Mouse (Mus musculus) natural killer cell, adult 2 months (primary cell): ENCODE data around the gene G6pc.
"Not testable (repeated sequence)": the region's sequence is repeated elsewhere in the genome, so short reads cannot be mapped to it uniquely, and the experiment has no call there.

Experiments
- DNase-seq, 2 experiments: peaks; one replicate each; pipeline ENCODE4 v3.0.0; 2022; ENCODE audit warnings: low spot score in 2 of 2

Gene G6pc

DNA sequence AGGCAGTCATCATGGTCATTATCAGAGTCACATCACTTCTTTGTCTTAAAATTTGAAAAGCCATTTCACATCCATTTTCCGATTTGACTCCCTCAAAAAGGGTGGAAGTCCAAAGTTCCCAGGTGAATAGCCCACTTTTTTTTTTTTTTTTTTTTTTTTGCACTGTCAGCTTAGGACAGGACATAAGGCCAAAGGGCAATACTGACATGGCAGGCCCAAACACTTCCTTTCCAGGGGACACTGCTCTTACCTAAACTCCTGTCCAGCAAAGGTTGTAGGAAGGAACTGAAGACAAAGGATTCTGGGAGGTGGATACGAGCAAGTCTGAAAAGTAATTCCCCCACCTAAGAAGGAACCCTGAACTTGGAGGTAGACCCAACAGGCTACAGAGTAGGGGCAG, 11.4 kb upstream of the G6pc start:
- DNase-seq, result no peak

DNA sequence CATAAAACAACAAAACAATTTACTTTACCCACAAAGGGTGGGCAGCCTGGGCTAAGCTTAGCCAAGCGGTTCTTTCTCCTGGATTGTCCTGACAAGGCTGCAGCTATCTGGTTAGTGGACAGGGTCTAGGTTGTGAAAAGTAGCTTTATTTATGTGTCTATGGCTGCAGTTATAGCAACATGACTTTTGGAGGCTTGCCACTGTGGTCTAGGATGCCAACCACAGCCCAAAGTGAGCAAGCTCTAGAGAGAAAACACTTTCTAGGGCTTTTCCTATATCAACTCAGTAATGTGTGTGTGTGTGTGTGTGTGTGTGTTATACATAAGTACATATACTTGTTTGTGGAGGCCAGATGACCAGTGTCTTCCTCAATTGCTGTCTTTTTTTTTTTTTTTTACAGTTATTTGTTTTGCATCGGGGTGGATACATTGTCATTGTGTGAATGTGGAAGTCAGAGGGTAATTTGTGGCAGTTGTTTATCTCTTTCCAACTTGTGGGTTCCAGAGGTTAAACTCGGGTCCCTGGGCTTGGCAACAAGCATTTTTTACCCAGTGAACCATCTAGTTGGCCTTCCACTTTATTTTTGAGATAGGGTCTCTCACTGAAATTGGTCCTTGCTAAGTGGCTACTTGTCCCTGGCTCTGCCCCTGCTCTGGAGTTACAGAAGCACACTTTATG, 9.7 kb upstream of the G6pc start:
- DNase-seq, result peak; percentile 49 to 74

DNA sequence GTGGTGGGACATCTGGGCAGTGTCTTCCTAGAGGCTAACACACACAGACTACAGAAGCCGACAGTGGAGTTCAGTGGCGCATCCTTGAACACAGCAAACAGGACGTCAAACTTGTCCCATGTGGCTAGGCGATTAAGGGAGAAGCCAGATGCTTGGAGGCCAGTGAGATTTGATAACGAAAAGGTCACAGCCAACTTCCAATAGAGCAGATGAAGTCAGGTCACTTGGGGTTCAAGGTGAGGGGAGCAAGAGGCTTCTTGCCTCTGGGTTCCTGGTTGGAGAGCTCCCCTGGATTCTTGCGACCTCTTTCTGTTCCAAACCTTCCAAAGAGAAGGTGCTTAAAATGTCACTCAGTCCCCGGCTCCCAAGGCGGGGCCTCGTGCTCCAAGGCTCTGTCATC, 7.6 kb upstream of the G6pc start:
- no peak for DNase-seq

DNA sequence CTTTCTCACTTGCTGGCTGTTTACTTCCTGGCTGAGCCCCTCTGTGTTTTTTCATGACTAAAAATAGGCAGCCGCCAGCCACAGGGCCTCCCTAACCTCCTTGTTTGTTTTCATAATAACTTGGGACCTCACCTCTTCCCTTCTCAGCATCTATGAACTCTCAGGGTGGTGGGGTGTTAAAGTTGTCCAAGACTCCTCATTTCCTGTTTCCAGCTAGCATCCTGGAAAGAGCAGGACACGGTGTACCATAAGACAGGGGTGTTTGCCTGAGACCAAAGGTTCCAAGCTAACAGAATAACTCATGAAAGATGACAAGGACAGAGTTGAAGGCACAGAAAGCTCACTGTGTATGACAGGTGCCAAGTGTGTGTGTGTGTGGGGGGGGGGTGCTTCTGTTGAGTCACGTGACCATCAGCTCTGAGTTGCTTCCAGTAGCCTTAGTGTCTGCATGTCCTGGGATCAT, 6.7 kb upstream of the G6pc start:
- no peak for DNase-seq

DNA sequence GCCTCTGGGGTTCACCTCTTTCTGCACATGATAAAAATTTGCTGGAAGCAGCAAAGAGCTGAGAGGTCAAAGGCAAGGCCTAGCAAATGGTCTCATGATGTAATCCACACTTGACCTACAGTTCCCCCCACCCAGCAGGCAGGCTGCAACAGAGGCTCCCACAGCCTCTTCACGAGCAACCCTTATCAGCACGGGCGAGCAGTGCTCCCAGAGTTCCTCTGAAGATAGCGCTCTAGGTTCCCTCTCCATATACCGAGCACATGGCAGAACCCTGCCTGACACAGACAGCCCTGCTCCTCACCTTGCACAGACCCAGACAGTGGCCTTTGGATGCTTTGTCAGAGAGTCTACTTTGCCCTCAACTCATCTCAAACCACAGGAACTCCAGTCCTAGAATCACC, 2.8 kb upstream of the G6pc start:
- no peak for DNase-seq

DNA sequence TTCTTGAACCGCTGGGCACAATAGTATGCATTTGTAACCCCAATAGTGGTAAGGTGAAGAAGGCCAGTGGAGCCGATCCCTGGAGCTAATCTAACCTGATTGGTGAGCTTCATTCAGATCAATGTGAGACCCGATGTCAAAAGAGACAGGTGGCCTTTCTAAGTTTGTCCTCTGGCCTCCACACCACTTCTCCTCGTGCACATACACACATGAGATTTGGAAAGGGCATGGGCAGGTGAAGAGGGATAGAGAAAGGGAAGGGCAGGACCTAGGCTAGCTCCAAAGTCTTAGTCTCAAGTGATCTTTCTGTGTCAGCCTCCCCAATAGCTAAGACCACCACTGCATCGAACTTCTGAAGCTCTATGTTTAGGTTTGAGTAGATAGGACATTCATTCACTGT, 2.8 kb downstream of the G6pc start:
- DNase-seq, result no peak

DNA sequence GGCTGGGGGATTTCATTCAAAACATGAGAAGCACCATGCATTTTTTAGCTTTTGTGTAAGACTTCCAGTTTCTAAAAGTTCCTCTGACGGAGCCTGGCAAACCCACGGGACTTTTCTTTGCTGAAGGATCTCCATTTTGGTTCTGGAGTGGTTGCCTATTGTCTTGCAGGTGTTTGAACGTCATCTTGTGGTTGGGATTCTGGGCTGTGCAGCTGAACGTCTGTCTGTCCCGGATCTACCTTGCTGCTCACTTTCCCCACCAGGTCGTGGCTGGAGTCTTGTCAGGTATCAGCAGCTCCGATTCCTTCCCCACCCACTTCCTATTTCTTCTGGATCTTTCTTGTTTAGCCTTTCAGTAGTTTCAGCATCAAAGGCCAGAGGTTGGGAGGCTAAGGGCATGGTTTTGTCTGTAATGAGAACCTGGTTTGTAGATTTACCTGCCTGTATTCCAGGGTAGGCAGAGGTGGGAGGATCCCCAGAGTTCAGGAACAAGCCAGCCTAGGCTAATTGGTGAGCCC, 7.1 kb downstream of the G6pc start:
- DNase-seq, result no peak

DNA sequence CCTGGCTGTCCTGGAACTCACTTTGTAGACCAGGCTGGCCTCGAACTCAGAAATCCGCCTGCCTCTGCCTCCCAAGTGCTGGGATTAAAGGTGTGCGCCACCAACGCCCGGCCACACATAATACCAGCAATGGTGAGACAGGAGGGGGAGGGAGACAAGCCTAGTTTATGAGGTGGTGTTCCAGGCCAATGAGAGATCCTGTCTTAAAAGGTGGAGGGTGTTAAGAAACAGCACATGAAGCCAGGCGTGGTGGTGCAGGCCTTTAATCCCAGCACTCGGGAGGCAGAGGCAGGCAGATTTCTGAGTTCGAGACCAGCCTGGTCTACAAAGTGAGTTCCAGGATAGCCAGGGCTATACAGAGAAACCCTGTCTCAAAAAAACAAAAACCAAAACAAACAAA, 10.8 kb downstream of the G6pc start:
- DNase-seq, result not testable (repeated sequence)

DNA sequence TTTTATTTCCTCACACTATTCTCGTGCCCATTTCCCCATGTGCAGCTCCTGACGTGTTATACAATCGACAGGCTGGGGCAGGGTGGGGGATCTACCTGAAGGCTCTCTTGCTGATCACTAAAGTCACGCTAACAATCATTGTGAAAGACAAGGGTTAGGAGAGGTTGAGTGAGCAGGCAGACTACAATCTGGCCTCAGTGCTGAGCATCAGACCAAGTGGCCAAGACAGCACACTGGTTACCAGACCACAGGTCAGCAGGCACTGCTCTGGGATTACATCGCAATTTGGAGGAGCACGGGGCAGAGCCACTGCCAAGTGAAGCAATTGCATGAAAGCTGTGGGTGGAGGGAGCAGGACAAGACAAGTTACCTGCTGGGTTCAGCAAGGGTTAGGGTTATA, 11.6 kb downstream of the G6pc start:
- DNase-seq, result no peak

DNA sequence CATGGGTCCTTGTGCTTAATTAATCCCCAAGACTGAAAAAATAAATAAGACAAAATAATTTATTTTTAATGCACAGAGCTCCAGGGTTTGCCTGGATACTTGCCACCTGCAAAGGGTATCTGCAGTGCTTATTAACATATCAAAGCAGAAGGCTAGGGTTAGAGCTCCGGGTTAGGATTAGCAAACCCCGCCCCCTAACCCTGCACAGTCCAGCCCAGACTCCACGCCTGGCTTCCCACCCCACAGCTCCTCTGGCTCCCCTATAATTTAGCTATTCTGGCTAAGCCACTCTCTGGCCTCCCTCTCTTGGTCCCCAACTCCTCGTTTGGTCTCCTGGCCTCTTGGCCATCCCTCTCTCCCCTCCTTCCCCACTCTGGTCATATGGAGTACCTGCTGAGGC, 14.5 kb downstream of the G6pc start:
- no peak for DNase-seq

DNA sequence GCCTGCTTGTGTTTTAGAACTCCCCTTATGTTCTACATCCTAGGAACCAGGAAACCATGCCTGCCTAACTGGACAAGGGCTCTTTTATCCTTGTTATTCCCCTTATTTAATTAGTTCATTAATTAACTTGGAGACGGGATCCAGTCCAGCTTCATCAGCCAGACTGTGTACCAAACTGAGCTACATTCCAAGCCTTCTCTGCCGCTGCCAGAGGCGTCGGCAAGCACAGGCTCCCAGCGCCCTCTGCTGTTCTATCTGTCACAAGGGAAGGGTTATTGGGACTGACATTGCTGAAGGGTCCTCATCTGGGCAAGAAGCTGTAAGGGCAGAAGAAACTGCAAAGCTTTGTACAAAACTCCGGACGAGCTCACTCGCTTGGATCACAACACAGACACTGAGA, 27.7 kb downstream of the G6pc start:
- peak; percentile 35 to 49 for DNase-seq

DNA sequence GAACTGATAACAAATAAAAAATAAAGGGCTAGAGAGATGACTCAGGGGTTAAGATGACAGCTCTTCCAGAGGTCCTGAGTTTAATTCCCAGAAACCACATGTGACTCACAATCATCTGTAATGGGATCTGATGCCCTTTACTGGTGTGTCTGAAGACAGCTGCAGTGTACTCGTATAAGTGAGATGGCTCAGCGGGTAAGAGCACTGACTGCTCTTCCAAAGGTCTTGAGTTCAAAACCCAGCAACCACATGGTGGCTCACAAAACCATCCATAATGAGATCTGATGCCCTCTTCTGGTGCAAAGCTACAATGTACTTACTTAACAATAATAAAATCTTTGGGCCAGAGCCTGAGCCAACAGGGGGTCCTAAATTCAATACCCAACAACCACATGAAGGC, 47.9 kb downstream of the G6pc start:
- no peak for DNase-seq

DNA sequence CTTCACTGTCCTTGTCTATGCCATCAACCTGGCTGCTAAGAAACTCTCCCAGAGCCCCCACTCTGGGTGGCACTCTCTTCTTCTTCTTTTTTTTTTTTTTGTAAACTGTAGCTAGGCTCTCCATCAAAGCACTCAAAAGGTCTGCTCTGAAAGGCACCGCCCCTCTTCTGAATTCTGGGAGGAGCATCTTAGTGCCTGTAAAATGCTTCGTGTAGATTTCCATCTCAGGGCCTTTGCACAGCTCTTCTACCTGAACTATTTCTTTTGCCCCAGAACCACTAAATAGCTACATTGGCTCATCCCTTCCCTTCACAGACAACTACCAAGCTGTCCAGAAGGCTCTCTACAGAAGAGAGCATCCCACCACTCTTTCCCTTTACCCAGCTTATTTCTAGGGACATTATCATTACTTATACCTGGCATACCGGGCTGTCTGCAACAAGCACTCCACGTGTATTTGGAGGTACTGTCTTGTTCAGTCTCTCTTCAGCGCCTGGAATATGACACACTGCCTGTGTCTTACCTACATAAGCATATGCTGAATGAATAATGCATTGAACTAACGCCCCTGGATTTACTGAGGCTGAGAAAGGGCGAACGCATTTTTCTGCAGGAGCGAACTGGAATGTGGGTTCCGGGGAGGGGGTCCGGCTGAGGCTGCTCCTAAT, 49.2 kb downstream of the G6pc start:
- no peak for DNase-seq

DNA sequence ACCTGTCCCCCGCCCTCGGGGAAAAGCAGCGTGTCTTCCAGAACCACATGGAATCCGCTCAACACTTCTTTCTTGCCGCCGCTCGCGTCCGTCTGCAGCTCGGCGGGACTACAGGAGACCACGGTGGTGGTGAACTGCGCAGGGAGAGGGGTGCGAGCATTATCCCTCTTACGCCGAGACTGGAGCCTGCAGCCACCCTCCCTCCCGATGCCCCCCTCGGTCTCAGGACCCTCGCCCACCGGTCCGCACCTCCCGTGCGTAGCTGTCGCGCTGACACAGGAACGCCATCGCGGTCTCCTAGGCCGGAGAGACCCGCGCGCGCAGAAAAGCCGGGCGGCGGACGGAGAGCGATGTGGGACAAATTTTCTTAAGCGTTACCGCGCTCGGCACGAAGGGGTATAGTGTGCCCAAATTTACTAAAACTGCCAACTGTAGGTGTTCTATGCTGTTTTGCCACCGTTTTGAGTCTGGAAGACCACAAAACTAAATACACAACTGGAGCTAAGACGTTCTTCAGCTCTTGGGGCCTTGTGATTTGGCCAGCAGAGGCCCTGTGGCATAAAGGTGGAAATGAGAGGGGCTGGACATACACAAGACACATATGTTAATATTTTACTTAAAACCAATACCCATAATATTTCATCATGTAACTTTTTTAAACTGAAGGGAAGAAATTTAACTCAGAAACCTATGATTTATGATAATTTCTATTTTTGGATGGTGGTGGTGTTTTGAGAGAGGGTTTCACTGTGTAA, 49.9 kb downstream of the G6pc start, which contains the start of gene Aarsd1:
TSS of gene Aarsd1 (minus strand) at position 515 of the 755 bp plus-strand sequence.
- DNase-seq, result peak; percentile 69 to 78

DNA sequence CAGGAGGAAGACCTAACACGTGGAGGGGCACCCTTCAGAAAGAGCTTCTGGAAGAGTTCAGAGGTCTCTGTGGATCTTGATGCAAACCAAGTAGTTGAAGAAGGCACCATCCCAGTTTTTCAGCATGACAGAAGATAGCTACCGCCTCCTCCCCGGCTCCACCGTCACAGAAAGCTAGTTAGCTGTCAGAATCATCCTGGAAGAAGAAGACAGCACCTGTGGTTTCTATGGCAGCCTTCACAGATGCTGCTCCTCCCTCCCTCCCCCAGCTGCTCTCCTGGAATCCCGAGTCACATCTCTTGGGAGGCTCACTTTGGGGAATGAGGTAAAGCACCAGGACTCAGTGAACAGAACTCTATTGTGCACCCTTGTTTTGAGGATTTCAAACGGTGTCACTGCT, 51.6 kb downstream of the G6pc start:
- DNase-seq, result no peak

DNA sequence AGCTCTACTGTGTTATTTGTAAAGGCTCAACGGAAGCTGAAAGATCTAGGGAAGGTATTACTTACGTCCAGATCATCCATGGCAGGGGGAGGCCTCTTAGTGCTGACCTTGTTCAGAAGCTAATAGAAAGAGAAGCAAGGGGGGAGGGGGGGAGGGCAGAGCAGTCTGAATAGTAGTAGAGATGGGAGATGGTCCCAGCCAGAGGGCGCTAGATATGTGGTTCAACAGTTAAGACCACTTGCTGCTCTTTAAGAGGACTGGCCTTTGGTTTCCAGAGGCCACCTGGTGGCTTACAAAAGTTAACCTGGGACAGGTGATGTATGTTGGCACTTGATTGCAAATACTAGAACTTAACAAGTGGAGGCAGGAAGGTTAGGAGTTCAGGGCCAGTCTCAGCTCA, 52.2 kb downstream of the G6pc start:
- DNase-seq, result no peak

DNA sequence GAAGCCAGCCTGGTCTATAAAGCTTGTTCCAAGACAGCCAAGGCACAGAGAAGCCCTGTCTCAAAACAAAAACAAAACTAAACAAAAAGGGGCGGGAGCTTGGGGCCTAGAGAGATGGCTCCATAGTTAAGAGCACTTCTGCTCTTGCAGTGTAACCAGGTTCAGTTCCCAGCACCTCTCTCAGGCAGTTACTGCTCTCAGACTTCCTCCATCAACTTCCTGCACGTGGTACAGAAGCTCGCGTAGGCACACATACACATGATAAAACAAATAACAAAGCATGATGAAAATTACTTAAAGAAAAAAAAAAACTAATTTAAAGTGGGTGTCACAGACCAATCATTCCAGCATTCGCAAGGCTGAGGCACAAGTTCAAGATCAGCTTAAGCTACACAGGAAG, 52.8 kb downstream of the G6pc start:
- DNase-seq, result no peak

DNA sequence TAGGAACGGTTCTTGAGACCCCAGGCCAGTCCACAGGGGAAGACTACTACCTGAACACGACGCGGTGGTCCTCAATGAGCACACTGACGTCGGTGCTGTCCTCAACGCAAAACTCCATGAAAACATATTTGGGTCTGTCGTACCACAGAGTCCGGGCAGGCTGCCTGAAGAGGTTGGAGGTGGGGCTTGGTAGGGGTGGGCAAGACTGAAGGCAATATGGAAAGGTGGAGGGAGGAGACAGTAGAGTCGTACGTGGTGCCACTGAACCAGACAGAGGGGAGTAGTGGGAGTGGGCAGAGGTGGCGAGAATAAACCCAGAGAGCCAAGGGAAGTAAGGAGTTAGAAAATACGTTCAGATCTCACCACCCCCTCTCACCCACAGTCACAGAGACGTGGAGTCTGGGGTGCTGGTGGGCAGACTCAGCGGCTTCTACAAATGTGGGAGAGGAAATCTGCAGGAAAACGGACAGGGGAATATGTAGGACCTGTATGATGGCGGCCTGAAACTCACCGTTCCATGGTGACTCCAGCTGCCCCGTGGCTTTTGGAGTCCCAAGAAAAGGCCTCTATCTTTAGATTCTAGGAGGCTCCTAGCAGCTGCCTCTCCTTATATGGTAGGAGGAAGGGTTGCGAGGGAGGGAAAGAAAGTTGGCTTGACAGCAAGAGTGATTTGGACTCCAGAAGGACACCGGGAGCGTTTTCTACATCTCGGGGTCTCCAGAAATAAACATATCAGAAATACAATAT, 56.9 kb downstream of the G6pc start, which contains the start of gene Gm27029:
TSS of gene Gm27029 (minus strand) at position 692 of the 747 bp plus-strand sequence.
- no peak for DNase-seq

DNA sequence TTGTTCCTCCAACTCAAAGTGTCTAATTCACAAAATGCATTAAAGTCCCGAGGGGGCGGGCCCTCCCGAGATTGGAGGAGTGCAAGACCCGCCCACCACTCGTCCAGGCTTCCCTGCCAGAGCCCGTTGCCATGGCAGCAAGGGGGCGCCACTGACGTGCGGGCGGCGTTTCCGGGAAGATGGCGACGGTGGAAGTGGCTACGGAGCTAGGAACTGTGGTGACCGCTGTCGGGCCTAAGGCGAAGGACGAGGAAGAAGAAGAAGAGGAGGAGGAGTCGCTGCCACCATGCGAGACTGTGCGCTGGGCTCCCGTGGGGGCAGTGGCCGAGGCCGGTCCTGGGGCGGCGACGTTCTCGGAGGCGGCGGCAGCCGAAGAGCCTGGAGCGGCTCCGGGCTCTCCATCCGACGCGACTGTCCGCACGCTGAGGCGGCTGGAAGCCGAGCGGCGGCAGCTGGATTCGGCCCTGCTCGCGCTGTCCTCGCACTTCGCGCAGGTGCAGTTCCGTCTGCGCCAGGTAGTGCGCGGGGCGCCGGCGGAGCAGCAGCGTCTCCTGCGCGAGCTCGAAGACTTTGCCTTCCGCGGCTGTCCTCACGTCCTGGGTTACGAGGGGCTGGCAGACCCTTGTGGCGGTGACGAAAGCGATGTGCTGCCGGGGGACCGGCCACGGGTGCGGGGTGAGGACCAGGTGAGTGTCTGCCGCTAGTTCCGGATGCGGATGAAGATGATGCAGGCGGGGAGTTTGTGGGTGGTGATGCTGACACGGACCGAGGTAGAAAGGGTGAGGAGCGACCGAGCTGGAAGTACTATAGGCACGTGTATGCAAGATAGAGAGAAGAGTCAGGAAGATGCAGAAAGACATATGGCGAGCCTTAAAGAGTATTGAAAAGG, 57.8 kb downstream of the G6pc start, which contains the start of the genes Rundc1 and Ptges3l:
TSS of gene Rundc1 (plus strand) at position 161 of the 889 bp plus-strand sequence.
TSS of gene Ptges3l (minus strand) at position 409 of the 889 bp plus-strand sequence.
- DNase-seq, result peak; percentile 96 to 97

DNA sequence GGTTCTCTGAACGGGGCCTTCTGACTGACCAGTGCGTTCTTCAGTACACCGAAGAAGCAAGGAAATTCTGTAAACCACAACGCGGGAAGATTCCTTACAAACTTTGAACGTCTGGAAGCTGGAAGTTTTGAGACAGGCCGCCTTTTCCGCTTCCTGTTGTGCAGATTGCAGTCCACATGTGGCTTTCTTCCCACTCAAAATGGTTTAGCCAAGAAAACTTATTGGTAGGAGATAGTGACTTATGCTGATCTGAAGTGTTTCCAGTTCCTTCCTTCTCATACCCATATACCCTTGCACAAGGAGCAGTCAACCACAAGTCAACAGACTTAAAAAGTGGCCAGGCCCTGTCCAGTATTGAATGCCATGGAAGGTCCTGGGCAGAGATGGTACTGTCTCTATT, 58.8 kb downstream of the G6pc start:
- DNase-seq, result no peak
